Mouse (Mus musculus): ENCODE results near the gene Dcdc2b. TPM values are rescaled to one million over a fixed set of nuclear protein-coding genes. Genes with fewer than 3 reads are reported as not detected.

The Dcdc2b gene
- polyA plus RNA-seq, 1 experiment, result 8.8 TPM

DNA sequence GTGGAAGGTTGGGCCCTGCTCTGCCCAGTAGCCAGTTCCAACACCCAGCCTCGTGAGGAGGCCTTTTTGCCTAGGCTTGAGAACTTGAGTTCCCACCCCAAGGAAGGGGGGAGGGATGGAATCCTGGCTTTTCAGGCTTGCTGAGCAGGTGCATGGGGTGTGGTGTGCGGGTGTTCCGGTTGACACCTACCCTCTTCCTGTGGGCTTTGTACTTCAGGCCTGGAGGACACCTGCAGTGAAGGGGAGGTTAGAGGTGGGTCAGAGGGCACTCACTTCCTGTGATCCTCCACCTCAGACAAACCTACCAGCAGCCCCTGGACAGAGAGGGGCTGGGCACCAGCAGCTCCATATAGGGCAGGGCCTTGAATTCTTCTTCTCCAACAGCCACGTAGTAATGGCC lies 4.0 kb downstream of the Dcdc2b start:
- Histone ChIP-seq H3K27ac (ENCODE audit: insufficient read depth, low read length) (no peak overlapping the region), H3K4me1 (ENCODE audit: control insufficient read depth, insufficient read depth, low read length) (peaks cover 7% of the 10 kb centered on the region; the same call in 1 of the 2 replicates), H3K27me3 (ENCODE audit: control insufficient read depth, insufficient read depth, low read length) (no peaks in the 10 kb centered on the region), H3K4me3 (replicated peaks; ENCODE audit: insufficient read depth, low read depth, low read length) (no peak overlapping the region)
- WGBS, result 81% methylated on average over 4 of the region's 4 CpGs
- no peak for TF ChIP-seq POLR2A (IDR thresholded peaks at IDR 0.05; ENCODE audit: borderline replicate concordance, insufficient read depth, low read length)
- no peak for TF ChIP-seq CTCF (IDR thresholded peaks at IDR 0.05; ENCODE audit: borderline replicate concordance, insufficient read depth, low read depth, low read length)
- DNase-seq, result no peak

DNA sequence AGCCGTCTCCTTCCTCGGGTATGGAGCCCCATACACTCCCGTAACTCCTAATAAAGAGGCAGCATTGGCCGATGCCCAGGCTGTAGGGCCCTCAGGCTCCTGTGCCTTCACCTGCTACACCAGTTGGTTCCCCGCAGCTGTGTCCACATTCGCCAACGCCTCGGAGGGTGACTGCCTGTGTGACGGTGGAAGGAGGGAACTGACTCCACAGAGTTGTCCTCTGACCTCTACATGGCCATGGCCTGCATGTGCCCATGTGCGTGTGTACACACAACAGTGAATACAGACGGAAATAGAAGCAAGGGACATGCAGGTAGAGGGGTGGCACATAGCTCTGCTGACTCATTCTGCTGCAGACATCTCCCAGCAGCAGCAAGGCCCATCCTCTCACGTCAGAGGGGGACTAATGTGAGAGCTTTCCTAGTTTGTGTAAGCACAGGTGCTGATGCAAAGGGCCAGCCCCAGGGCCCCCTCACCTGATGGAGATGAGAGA lies 4.9 kb downstream of the Dcdc2b start:
- DNase-seq, result peak; percentile 20 to 30
- Histone ChIP-seq H3K27me3 (ENCODE audit: control insufficient read depth, insufficient read depth, low read length) (no peaks in the 10 kb centered on the region), H3K27ac (ENCODE audit: insufficient read depth, low read length) (no peak overlapping the region), H3K4me3 (replicated peaks; ENCODE audit: insufficient read depth, low read depth, low read length) (no peak overlapping the region), H3K4me1 (ENCODE audit: control insufficient read depth, insufficient read depth, low read length) (peaks cover 7% of the 10 kb centered on the region; the same call in 1 of the 2 replicates)
- no peak for TF ChIP-seq POLR2A (IDR thresholded peaks at IDR 0.05; ENCODE audit: borderline replicate concordance, insufficient read depth, low read length)
- no peak for TF ChIP-seq CTCF (IDR thresholded peaks at IDR 0.05; ENCODE audit: borderline replicate concordance, insufficient read depth, low read depth, low read length)
- WGBS, result 76% methylated on average over 12 of the region's 12 CpGs

DNA sequence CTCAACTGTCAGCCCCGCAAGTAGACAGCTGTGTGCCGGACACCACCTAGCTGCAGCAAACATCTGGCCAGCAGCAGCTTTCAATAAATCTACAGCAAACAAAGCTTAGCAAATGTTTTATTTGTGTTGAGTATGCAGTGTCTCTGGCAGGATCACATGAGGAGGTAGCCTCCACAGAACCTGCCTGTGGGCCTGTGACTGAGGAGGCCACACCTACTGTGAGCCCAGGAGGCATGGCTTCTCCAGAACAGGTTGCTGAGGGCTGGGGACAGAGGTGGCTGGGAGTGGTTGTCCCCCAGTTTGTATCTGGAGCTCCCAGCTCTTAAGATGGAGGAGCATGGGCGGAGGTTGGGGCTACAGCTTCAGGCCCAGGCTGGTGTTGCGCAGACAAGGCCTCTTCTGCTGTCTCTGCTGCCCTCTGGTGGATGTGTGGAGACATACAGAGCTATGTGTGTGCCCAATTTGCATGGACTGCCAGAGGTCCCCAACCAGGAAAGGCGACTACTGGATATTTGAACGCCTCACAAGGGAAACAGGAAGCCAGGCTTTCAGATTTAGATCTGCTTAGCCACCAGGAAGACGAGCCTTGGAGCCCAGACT lies 5.5 kb downstream of the Dcdc2b start:
- no peaks in the 10 kb centered on the region for H3K27me3 ChIP-seq (ENCODE audit: control insufficient read depth, insufficient read depth, low read length)
- H3K4me3 ChIP-seq (replicated peaks; ENCODE audit: insufficient read depth, low read depth, low read length), result no peak overlapping the region
- TF ChIP-seq POLR2A (IDR thresholded peaks at IDR 0.05; ENCODE audit: borderline replicate concordance, insufficient read depth, low read length) (no peak), CTCF (IDR thresholded peaks at IDR 0.05; ENCODE audit: borderline replicate concordance, insufficient read depth, low read depth, low read length) (peak; percentile 94)
- peak overlapping the region; percentile 59; the same call in 1 of the 2 replicates for H3K27ac ChIP-seq (ENCODE audit: insufficient read depth, low read length)
- WGBS, result 31% methylated on average over 7 of the region's 7 CpGs
- peaks cover 7% of the 10 kb centered on the region; the same call in 1 of the 2 replicates for H3K4me1 ChIP-seq (ENCODE audit: control insufficient read depth, insufficient read depth, low read length)
- DNase-seq, result peak; percentile 79 to 83

DNA sequence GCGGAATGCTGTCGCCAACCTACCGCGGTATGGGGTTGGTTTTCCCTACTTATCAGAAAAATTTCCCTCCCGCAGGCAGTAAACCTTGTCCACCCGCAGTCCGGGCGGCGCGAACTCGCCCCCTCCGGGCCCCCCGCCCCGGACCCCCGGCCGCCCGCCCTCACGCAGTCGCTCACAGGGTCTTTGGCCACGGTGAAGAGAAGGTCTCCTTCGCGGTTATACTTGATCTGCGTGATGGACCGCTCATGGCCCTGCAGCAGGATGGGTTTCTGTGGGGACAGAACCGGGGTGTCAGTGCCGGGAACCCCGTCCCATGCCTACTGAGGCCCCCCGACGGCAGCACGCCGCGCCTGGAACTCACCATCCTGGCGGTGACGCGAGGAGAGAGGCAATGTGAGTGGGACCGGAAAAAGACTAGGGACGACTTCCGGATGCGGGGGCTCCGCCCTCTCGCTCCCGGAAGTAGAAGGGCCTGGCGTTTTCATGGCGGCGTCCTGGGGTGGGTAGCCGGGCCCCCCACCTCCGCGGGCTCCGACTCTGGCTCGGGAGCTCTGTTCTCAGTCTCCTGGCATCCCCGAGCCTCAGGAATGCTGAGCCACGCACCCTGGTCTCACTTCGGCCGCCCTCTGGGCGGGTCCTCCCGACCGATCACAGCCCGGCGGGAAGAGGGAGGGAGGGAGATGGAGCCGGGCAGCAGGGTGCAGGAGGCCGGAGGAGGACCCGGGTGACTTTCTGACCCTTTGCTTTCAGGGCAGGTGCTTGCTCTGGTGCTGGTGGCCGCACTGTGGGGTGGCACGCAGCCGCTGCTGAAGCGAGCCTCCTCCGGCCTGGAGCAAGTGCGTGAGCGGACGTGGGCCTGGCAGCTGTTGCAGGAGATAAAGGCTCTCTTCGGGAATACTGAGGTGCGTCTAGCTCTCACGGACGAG lies 13.6 kb downstream of the Dcdc2b start, which contains the start of the genes Eif3i and Tmem234:
Eif3i (minus strand) TSS at position 416 of the 926 bp plus-strand sequence.
Tmem234 (plus strand) TSS at position 436 of the 926 bp plus-strand sequence.
- WGBS, result under 1% methylated on average over 74 of the region's 74 CpGs
- TF ChIP-seq CTCF (IDR thresholded peaks at IDR 0.05; ENCODE audit: borderline replicate concordance, insufficient read depth, low read depth, low read length) (no peak), POLR2A (IDR thresholded peaks at IDR 0.05; ENCODE audit: borderline replicate concordance, insufficient read depth, low read length) (peak; percentile 82)
- 0 out of 2 replicates have a peak within 1 kb of the TSS, but pooled peaks have one; percentile 42 for H3K27ac ChIP-seq (ENCODE audit: insufficient read depth, low read length)
- H3K27me3 ChIP-seq (ENCODE audit: control insufficient read depth, insufficient read depth, low read length), result no peaks in the 10 kb centered on the region
- H3K4me1 ChIP-seq (ENCODE audit: control insufficient read depth, insufficient read depth, low read length), result peaks cover 10% of the 10 kb centered on the region
- peak within 1 kb of the TSS; percentile 88 for H3K4me3 ChIP-seq (replicated peaks; ENCODE audit: insufficient read depth, low read depth, low read length)
- DNase-seq, result peak; percentile 82 to 84

DNA sequence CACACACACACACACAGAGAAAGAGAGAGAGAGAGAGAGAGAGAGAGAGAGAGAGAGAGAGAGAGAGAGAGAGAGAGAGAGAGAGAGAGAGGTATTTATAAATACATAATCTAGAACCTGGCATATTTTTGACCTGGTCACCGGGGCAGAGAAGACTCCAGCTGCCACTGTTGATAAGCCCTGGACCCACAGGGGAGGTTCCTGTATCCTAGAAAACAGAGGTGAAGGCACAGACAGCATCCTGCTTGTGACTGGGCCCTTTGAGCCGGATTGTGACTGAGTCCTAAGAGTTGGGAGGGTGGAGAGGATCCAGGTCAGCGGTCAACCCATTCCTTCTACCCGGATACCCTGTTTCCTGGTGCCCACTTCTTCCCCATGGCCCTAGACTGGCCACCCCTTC lies 25.2 kb downstream of the Dcdc2b start:
- DNase-seq, result no peak
- Histone ChIP-seq H3K27me3 (ENCODE audit: control insufficient read depth, insufficient read depth, low read length) (no peaks in the 10 kb centered on the region), H3K4me3 (replicated peaks; ENCODE audit: insufficient read depth, low read depth, low read length) (no peak overlapping the region), H3K4me1 (ENCODE audit: control insufficient read depth, insufficient read depth, low read length) (no peaks in the 10 kb centered on the region), H3K27ac (ENCODE audit: insufficient read depth, low read length) (no peak overlapping the region)
- TF ChIP-seq POLR2A (IDR thresholded peaks at IDR 0.05; ENCODE audit: borderline replicate concordance, insufficient read depth, low read length) (no peak), CTCF (IDR thresholded peaks at IDR 0.05; ENCODE audit: borderline replicate concordance, insufficient read depth, low read depth, low read length) (no peak)
- 73% methylated on average over 4 of the region's 4 CpGs for WGBS

DNA sequence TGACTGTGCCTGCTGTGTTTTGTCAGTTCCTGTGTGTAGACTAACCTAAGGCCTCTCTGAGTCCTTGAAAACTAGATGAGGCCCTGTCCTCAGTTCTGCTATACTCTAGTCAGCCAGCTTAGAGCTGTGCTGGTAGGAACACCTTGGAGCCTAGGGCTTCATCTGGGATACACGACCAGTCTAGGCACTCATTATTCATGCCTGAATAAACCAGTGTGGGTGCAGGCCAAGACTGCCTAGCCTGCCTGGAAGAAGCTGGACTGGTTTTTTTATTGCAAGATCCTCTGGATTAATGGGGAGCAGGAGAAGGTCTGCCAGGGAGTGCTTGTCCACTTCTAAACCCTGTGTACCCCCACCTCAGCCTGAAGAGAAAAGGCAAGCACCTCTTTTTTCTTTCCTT lies 27.1 kb downstream of the Dcdc2b start:
- WGBS, result 13% methylated on average over 1 of the region's 1 CpGs
- no peak for DNase-seq
- Histone ChIP-seq H3K4me1 (ENCODE audit: control insufficient read depth, insufficient read depth, low read length) (no peaks in the 10 kb centered on the region), H3K27ac (ENCODE audit: insufficient read depth, low read length) (no peak overlapping the region), H3K27me3 (ENCODE audit: control insufficient read depth, insufficient read depth, low read length) (no peaks in the 10 kb centered on the region), H3K4me3 (replicated peaks; ENCODE audit: insufficient read depth, low read depth, low read length) (no peak overlapping the region)
- TF ChIP-seq CTCF (IDR thresholded peaks at IDR 0.05; ENCODE audit: borderline replicate concordance, insufficient read depth, low read depth, low read length) (no peak), POLR2A (IDR thresholded peaks at IDR 0.05; ENCODE audit: borderline replicate concordance, insufficient read depth, low read length) (no peak)

DNA sequence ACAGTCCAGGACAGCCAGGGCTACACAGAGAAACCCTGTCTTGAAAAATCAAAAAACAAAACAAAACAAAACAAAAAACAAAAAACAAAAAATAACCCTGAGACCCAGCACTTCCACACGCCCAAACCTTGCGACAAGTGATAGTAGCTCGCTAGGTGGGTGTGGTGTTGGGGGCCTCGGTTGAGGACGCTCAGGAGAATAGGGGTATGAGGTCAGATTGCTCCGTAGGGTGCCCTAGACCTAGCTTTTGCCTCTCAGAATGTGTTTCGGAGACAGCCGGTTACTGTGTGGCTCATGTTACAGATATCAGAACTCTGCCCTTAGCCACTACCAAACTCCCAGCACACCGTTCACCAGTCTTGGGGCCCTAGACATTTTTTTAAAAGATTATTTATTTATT lies 28.3 kb downstream of the Dcdc2b start:
- no peak for DNase-seq
- Histone ChIP-seq H3K27me3 (ENCODE audit: control insufficient read depth, insufficient read depth, low read length) (no peaks in the 10 kb centered on the region), H3K27ac (ENCODE audit: insufficient read depth, low read length) (no peak overlapping the region), H3K4me1 (ENCODE audit: control insufficient read depth, insufficient read depth, low read length) (no peaks in the 10 kb centered on the region), H3K4me3 (replicated peaks; ENCODE audit: insufficient read depth, low read depth, low read length) (no peak overlapping the region)
- no peak for TF ChIP-seq CTCF (IDR thresholded peaks at IDR 0.05; ENCODE audit: borderline replicate concordance, insufficient read depth, low read depth, low read length)
- no peak for TF ChIP-seq POLR2A (IDR thresholded peaks at IDR 0.05; ENCODE audit: borderline replicate concordance, insufficient read depth, low read length)
- WGBS, result 89% methylated on average over 9 of the region's 9 CpGs

Data from cerebellum, adult 2 months (tissue).